Mouse (Mus musculus): ENCODE data around the gene Mrps31. TPM values are rescaled to one million over a fixed set of nuclear protein-coding genes. Genes with fewer than 3 reads are reported as not detected.

Gene Mrps31
- polyA plus RNA-seq (2017; shearing (Covaris generic)) = 10 to 100 TPM; 27.2 to 28.5 TPM

GRCm38 (mm10) chr8:22411282-22411702 lies at the start of gene Mrps31:
TSS of gene Mrps31 (plus strand) at chr8:22411361.

GRCm38 (mm10) chr8:22398142-22398951 lies 12.8 kb upstream of the Mrps31 start, which contains the start of gene Slc25a15:
TSS of gene Slc25a15 (minus strand) at chr8:22398597.

Other genes starting within 250 kb of the Mrps31 start
- gene Nek3, start 244.9 kb upstream of the Mrps31 start, polyA plus RNA-seq (2017; shearing (Covaris generic)) = 1 to 10 TPM; 3.7 to 5.2 TPM
- gene Ckap2, start 225.5 kb upstream of the Mrps31 start, polyA plus RNA-seq (2017; shearing (Covaris generic)) = 1 to 10 TPM; 7.1 to 8.5 TPM
- 10 to 100 TPM; 38.3 to 46.4 TPM for gene Vps36, start 218.6 kb upstream of the Mrps31 start, polyA plus RNA-seq (2017; shearing (Covaris generic))
- gene Thsd1, start 184.0 kb upstream of the Mrps31 start, polyA plus RNA-seq (2017; shearing (Covaris generic)) = under 1 TPM; 0.26 to 0.44 TPM
- not detected for gene Tpte, start 127.9 kb upstream of the Mrps31 start, polyA plus RNA-seq (2017; shearing (Covaris generic))
- 1 to 10 TPM; 5.2 to 6.5 TPM for gene Slc25a15, start 12.8 kb upstream of the Mrps31 start, polyA plus RNA-seq (2017; shearing (Covaris generic))